Mouse (Mus musculus) hindbrain, embryonic 11.5 days (tissue): Measurements from ENCODE around the gene Rsf1. TPM values are rescaled to one million over a fixed set of nuclear protein-coding genes. Genes with fewer than 3 reads are reported as not detected.
A peak's percentile ranks its signal among the peaks of the same experiment; 100 is the strongest.

Experiments
- ATAC-seq: fragments of 200-750 bp; cut with Nextera tagmentation; 2 replicates; pipeline ENCODE4 v1.8.0; 2017; ENCODE audit warnings: mild to moderate bottlenecking, moderate TSS enrichment, moderate library complexity; ENCODE audit not compliant: low FRiP score
- DNase-seq: peaks from one replicate; pipeline ENCODE4 v3.0.0-alpha.2; 2015; ENCODE audit warnings: low spot score
- H3K27ac ChIP-seq: fragments of 300-500 bp; sonication (generic); 2 replicates; pipeline ENCODE4 v1.5.1; 2014; ENCODE audit warnings: mild to moderate bottlenecking, low read depth, low read length
- H3K27me3 ChIP-seq: fragments of 300-500 bp; sonication (generic); 2 replicates; pipeline ENCODE4 v1.6.1; 2014; ENCODE audit warnings: mild to moderate bottlenecking, low read length, moderate library complexity, mixed read lengths; ENCODE audit not compliant: control insufficient read depth, insufficient read depth
- H3K36me3 ChIP-seq: fragments of 300-500 bp; sonication (generic); 2 replicates; pipeline ENCODE4 v1.6.1; 2014; ENCODE audit warnings: mild to moderate bottlenecking, low read length, moderate library complexity, mixed read lengths; ENCODE audit not compliant: control insufficient read depth, insufficient read depth
- H3K4me1 ChIP-seq: fragments of 300-500 bp; sonication (generic); replicated peaks from 2 replicates; pipeline ENCODE4 v1.6.1; 2014; ENCODE audit warnings: low read length, mixed read lengths; ENCODE audit not compliant: control insufficient read depth, insufficient read depth
- H3K4me2 ChIP-seq: fragments of 300-500 bp; sonication (generic); replicated peaks from 2 replicates; pipeline ENCODE4 v1.6.1; 2014; ENCODE audit warnings: mild to moderate bottlenecking, low read depth, low read length
- H3K4me3 ChIP-seq: fragments of 300-500 bp; sonication (generic); 2 replicates; pipeline ENCODE4 v1.5.1; 2014; ENCODE audit warnings: low read depth, low read length
- H3K9ac ChIP-seq: fragments of 300-500 bp; sonication (generic); 2 replicates; pipeline ENCODE4 v1.6.1; 2014; ENCODE audit warnings: low read depth, low read length
- H3K9me3 ChIP-seq: fragments of 300-500 bp; sonication (generic); 2 replicates; pipeline ENCODE4 v1.6.1; 2016; ENCODE audit warnings: low read length; ENCODE audit not compliant: control insufficient read depth
- WGBS: fragments of 180-500 bp; shearing (Covaris S2); extraction: QIAGEN DNeasy Blood & Tissue Kit; methylation state at CpG from one replicate; pipeline ENCODE4 v1.1.7; 2014; 5-methylcytosine and 5-hydroxymethylcytosine counted together
- polyA plus RNA-seq: library from polyadenylated mRNA; unstranded; fragments of >200 nt; fragmentation: Nextera tagmentation; extraction: Ambion mirVana; gene quantifications from 2 replicates; pipeline ENCODE4 v1.2.1, GENCODE M21; 2014

Gene Rsf1
- polyA plus RNA-seq, 1 experiment from 2014 or later: 29.5 TPM

GRCm38 (mm10) chr7:97578361-97579066 is 1.2 kb upstream of the Rsf1 start:
- 0 out of 2 replicates have a peak overlapping the region, but pooled peaks have one; percentile 30 for H3K27ac ChIP-seq

GRCm38 (mm10) chr7:97579976-97580842 is 520 bp downstream of the Rsf1 start:
- H3K27me3 ChIP-seq: no peaks in the 10 kb centered on the region
- H3K36me3 ChIP-seq: no peaks in the 10 kb centered on the region
- H3K4me1 ChIP-seq: 0 out of 2 replicates have a peak, but pooled peaks cover 5% of the 10 kb centered on the region
- H3K9me3 ChIP-seq: no peaks in the 10 kb centered on the region
- H3K9ac ChIP-seq: peak overlapping the region; percentile 97
- DNase-seq: peak; percentile 70
- WGBS: under 1% methylated on average over 56 of the region's 65 CpGs
- peak overlapping the region; percentile 94 for H3K27ac ChIP-seq
- peak; percentile 53 for ATAC-seq
- peak overlapping the region; percentile 95 for H3K4me3 ChIP-seq
- H3K4me2 ChIP-seq: peak overlapping the region; percentile 74

More at GRCm38 (mm10) chr7:97578361-97579066, 1.2 kb upstream of the Rsf1 start:
- WGBS: 32% methylated on average over 8 of the region's 8 CpGs
- Histone ChIP-seq H3K4me2 (peak overlapping the region; percentile 60), H3K27me3 (no peaks in the 10 kb centered on the region), H3K4me3 (peak overlapping the region; percentile 95), H3K4me1 (0 out of 2 replicates have a peak, but pooled peaks cover 5% of the 10 kb centered on the region), H3K36me3 (no peaks in the 10 kb centered on the region), H3K9ac (peak overlapping the region; percentile 60), H3K9me3 (no peaks in the 10 kb centered on the region)
- peak; percentile 37 for DNase-seq
- 0 out of 2 replicates have a peak, but pooled peaks have one; percentile 0 for ATAC-seq

GRCm38 (mm10) chr7:97580843-97581214 is 1.1 kb downstream of the Rsf1 start:
- Histone ChIP-seq H3K27me3 (no peaks in the 10 kb centered on the region), H3K4me2 (peak overlapping the region; percentile 74), H3K27ac (peak overlapping the region; percentile 94), H3K36me3 (no peaks in the 10 kb centered on the region), H3K4me1 (0 out of 2 replicates have a peak, but pooled peaks cover 5% of the 10 kb centered on the region), H3K4me3 (peak overlapping the region; percentile 95), H3K9me3 (no peaks in the 10 kb centered on the region), H3K9ac (peak overlapping the region; percentile 97)
- under 1% methylated on average over 11 of the region's 11 CpGs for WGBS
- DNase-seq: peak; percentile 84
- peak; percentile 54 for ATAC-seq

GRCm38 (mm10) chr7:97588506-97588905 is 8.8 kb downstream of the Rsf1 start:
- no peaks in the 10 kb centered on the region for H3K36me3 ChIP-seq
- WGBS: 81% methylated on average over 5 of the region's 5 CpGs

GRCm38 (mm10) chr7:97590488-97590887 is 10.8 kb downstream of the Rsf1 start:
- Histone ChIP-seq H3K9me3 (no peaks in the 10 kb centered on the region), H3K27ac (no peak overlapping the region), H3K4me3 (no peak overlapping the region), H3K4me1 (no peaks in the 10 kb centered on the region), H3K36me3 (no peaks in the 10 kb centered on the region), H3K9ac (no peak overlapping the region), H3K4me2 (no peak overlapping the region), H3K27me3 (no peaks in the 10 kb centered on the region)
- no peak for ATAC-seq
- peak; percentile 12 for DNase-seq
- 49% methylated on average over 3 of the region's 3 CpGs for WGBS

More at GRCm38 (mm10) chr7:97588506-97588905, 8.8 kb downstream of the Rsf1 start:
- Histone ChIP-seq H3K4me3 (no peak overlapping the region), H3K9me3 (no peaks in the 10 kb centered on the region), H3K4me2 (no peak overlapping the region), H3K27ac (no peak overlapping the region), H3K9ac (no peak overlapping the region), H3K4me1 (no peaks in the 10 kb centered on the region), H3K27me3 (no peaks in the 10 kb centered on the region)
- DNase-seq: no peak
- ATAC-seq: no peak

GRCm38 (mm10) chr7:97591336-97591735 is 11.6 kb downstream of the Rsf1 start:
- DNase-seq: no peak
- Histone ChIP-seq H3K9ac (no peak overlapping the region), H3K4me2 (no peak overlapping the region), H3K4me1 (no peaks in the 10 kb centered on the region), H3K27me3 (no peaks in the 10 kb centered on the region), H3K36me3 (no peaks in the 10 kb centered on the region), H3K4me3 (no peak overlapping the region), H3K9me3 (no peaks in the 10 kb centered on the region), H3K27ac (no peak overlapping the region)
- ATAC-seq: no peak
- 85% methylated on average over 6 of the region's 6 CpGs for WGBS

GRCm38 (mm10) chr7:97592396-97592795 is 12.7 kb downstream of the Rsf1 start:
- no peak overlapping the region for H3K4me2 ChIP-seq
- H3K4me3 ChIP-seq: no peak overlapping the region
- ATAC-seq: no peak
- H3K9me3 ChIP-seq: no peaks in the 10 kb centered on the region
- no peaks in the 10 kb centered on the region for H3K4me1 ChIP-seq
- no peaks in the 10 kb centered on the region for H3K36me3 ChIP-seq
- 94% methylated on average over 4 of the region's 4 CpGs for WGBS
- H3K27ac ChIP-seq: no peak overlapping the region
- H3K27me3 ChIP-seq: no peaks in the 10 kb centered on the region
- DNase-seq: no peak
- no peak overlapping the region for H3K9ac ChIP-seq

GRCm38 (mm10) chr7:97593535-97593934 is 13.8 kb downstream of the Rsf1 start:
- H3K4me2 ChIP-seq: no peak overlapping the region
- no peaks in the 10 kb centered on the region for H3K27me3 ChIP-seq
- no peak overlapping the region for H3K9ac ChIP-seq
- no peaks in the 10 kb centered on the region for H3K36me3 ChIP-seq
- DNase-seq (no peak), ATAC-seq (no peak)
- no peaks in the 10 kb centered on the region for H3K4me1 ChIP-seq
- no peak overlapping the region for H3K27ac ChIP-seq
- no peaks in the 10 kb centered on the region for H3K9me3 ChIP-seq
- no peak overlapping the region for H3K4me3 ChIP-seq
- WGBS: 91% methylated on average over 2 of the region's 2 CpGs
